Mouse (Mus musculus): Measurements from ENCODE around the gene Ly6g5b. TPM values are rescaled to one million over a fixed set of nuclear protein-coding genes. Genes with fewer than 3 reads are reported as not detected.
A peak's percentile ranks its signal among the peaks of the same experiment; 100 is the strongest.

Ly6g5b gene
- polyA plus RNA-seq, 1 experiment from 2014 or later, result 0.45 TPM

- no peak for DNase-seq (ENCODE audit: low spot score)
- peaks cover 6% of the 10 kb centered on the region; the same call in 1 of the 2 replicates for H3K4me1 ChIP-seq (ENCODE audit: control insufficient read depth, insufficient read depth, low read length)
- H3K4me2 ChIP-seq (ENCODE audit: low read depth), result no peak overlapping the region
- no peaks in the 10 kb centered on the region for H3K27me3 ChIP-seq (ENCODE audit: control insufficient read depth, insufficient read depth, low read length)
- WGBS, result 92% methylated on average over 15 of the region's 15 CpGs
- no peak for ATAC-seq (ENCODE audit: insufficient read depth, low FRiP score, low TSS enrichment)
- H3K27ac ChIP-seq (ENCODE audit: low read depth, low read length), result no peak overlapping the region
- no peak overlapping the region for H3K4me3 ChIP-seq (ENCODE audit: low read depth, low read length)
- peaks cover 13% of the 10 kb centered on the region for H3K36me3 ChIP-seq (ENCODE audit: control insufficient read depth, insufficient read depth, low read length)
- no peaks in the 10 kb centered on the region for H3K9me3 ChIP-seq (ENCODE audit: control insufficient read depth, low read length)
- H3K9ac ChIP-seq (ENCODE audit: low read length), result no peak overlapping the region
Observed at GRCm38 (mm10) chr17:35094475-35095365, 20.5 kb downstream of the Ly6g5b start.

GRCm38 (mm10) chr17:35092403-35093198 is 22.6 kb downstream of the Ly6g5b start:
- H3K36me3 ChIP-seq (ENCODE audit: control insufficient read depth, insufficient read depth, low read length), result peaks cover 11% of the 10 kb centered on the region
- DNase-seq (ENCODE audit: low spot score) (no peak), ATAC-seq (ENCODE audit: insufficient read depth, low FRiP score, low TSS enrichment) (no peak)
- H3K9me3 ChIP-seq (ENCODE audit: control insufficient read depth, low read length), result no peaks in the 10 kb centered on the region
- no peak overlapping the region for H3K4me2 ChIP-seq (ENCODE audit: low read depth)
- H3K4me1 ChIP-seq (ENCODE audit: control insufficient read depth, insufficient read depth, low read length), result peaks cover 6% of the 10 kb centered on the region; the same call in 1 of the 2 replicates
- 91% methylated on average over 14 of the region's 14 CpGs for WGBS
- no peak overlapping the region for H3K4me3 ChIP-seq (ENCODE audit: low read depth, low read length)
- no peak overlapping the region for H3K9ac ChIP-seq (ENCODE audit: low read length)
- H3K27me3 ChIP-seq (ENCODE audit: control insufficient read depth, insufficient read depth, low read length), result no peaks in the 10 kb centered on the region
- H3K27ac ChIP-seq (ENCODE audit: low read depth, low read length), result no peak overlapping the region

GRCm38 (mm10) chr17:35090166-35090932 is 24.9 kb downstream of the Ly6g5b start:
- no peaks in the 10 kb centered on the region for H3K27me3 ChIP-seq (ENCODE audit: control insufficient read depth, insufficient read depth, low read length)
- ATAC-seq (ENCODE audit: insufficient read depth, low FRiP score, low TSS enrichment) (no peak), DNase-seq (ENCODE audit: low spot score) (no peak)
- H3K4me2 ChIP-seq (ENCODE audit: low read depth), result peak overlapping the region; percentile 66; the same call in 1 of the 2 replicates
- H3K9ac ChIP-seq (ENCODE audit: low read length), result 0 out of 2 replicates have a peak overlapping the region, but pooled peaks have one; percentile 3
- H3K9me3 ChIP-seq (ENCODE audit: control insufficient read depth, low read length), result no peaks in the 10 kb centered on the region
- peaks cover 5% of the 10 kb centered on the region for H3K36me3 ChIP-seq (ENCODE audit: control insufficient read depth, insufficient read depth, low read length)
- H3K27ac ChIP-seq (ENCODE audit: low read depth, low read length), result no peak overlapping the region
- peak overlapping the region; percentile 60; the same call in 1 of the 2 replicates for H3K4me3 ChIP-seq (ENCODE audit: low read depth, low read length)
- 79% methylated on average over 8 of the region's 8 CpGs for WGBS
- peaks cover 6% of the 10 kb centered on the region; the same call in 1 of the 2 replicates for H3K4me1 ChIP-seq (ENCODE audit: control insufficient read depth, insufficient read depth, low read length)

- peak within 1 kb of the TSS; percentile 60 for H3K4me3 ChIP-seq (ENCODE audit: low read depth, low read length)
- ATAC-seq (ENCODE audit: insufficient read depth, low FRiP score, low TSS enrichment) (peak; percentile 98), DNase-seq (ENCODE audit: low spot score) (peak; percentile 97)
- peaks cover 3% of the 10 kb centered on the region; the same call in 1 of the 2 replicates for H3K36me3 ChIP-seq (ENCODE audit: control insufficient read depth, insufficient read depth, low read length)
- WGBS, result 3% methylated on average over 67 of the region's 67 CpGs
- H3K4me2 ChIP-seq (ENCODE audit: low read depth), result peak within 1 kb of the TSS; percentile 66
- H3K9ac ChIP-seq (ENCODE audit: low read length), result peak within 1 kb of the TSS; percentile 93
- no peaks in the 10 kb centered on the region for H3K9me3 ChIP-seq (ENCODE audit: control insufficient read depth, low read length)
- no peaks in the 10 kb centered on the region for H3K27me3 ChIP-seq (ENCODE audit: control insufficient read depth, insufficient read depth, low read length)
- H3K27ac ChIP-seq (ENCODE audit: low read depth, low read length), result peak within 1 kb of the TSS; percentile 94
- peaks cover 6% of the 10 kb centered on the region; the same call in 1 of the 2 replicates for H3K4me1 ChIP-seq (ENCODE audit: control insufficient read depth, insufficient read depth, low read length)
Observed at GRCm38 (mm10) chr17:35088825-35089644, 26.2 kb downstream of the Ly6g5b start, which contains the start of gene Abhd16a. TSS of gene Abhd16a (plus strand) at chr17:35089263.

- WGBS, result 50% methylated on average over 2 of the region's 2 CpGs
- no peak for DNase-seq (ENCODE audit: low spot score)
- H3K4me1 ChIP-seq (ENCODE audit: control insufficient read depth, insufficient read depth, low read length), result peaks cover 6% of the 10 kb centered on the region; the same call in 1 of the 2 replicates
- H3K4me3 ChIP-seq (ENCODE audit: low read depth, low read length), result no peak overlapping the region
- H3K27ac ChIP-seq (ENCODE audit: low read depth, low read length), result no peak overlapping the region
- H3K27me3 ChIP-seq (ENCODE audit: control insufficient read depth, insufficient read depth, low read length), result no peaks in the 10 kb centered on the region
- no peaks in the 10 kb centered on the region for H3K9me3 ChIP-seq (ENCODE audit: control insufficient read depth, low read length)
- H3K36me3 ChIP-seq (ENCODE audit: control insufficient read depth, insufficient read depth, low read length), result peaks cover 3% of the 10 kb centered on the region; the same call in 1 of the 2 replicates
- ATAC-seq (ENCODE audit: insufficient read depth, low FRiP score, low TSS enrichment), result no peak
- no peak overlapping the region for H3K4me2 ChIP-seq (ENCODE audit: low read depth)
- no peak overlapping the region for H3K9ac ChIP-seq (ENCODE audit: low read length)
Observed at GRCm38 (mm10) chr17:35088151-35088550, 27.1 kb downstream of the Ly6g5b start.

- ATAC-seq (ENCODE audit: insufficient read depth, low FRiP score, low TSS enrichment), result no peak
- no peak for DNase-seq (ENCODE audit: low spot score)
- Histone ChIP-seq H3K4me3 (ENCODE audit: low read depth, low read length) (no peak within 1 kb of the TSS), H3K27ac (ENCODE audit: low read depth, low read length) (no peak within 1 kb of the TSS), H3K27me3 (ENCODE audit: control insufficient read depth, insufficient read depth, low read length) (no peaks in the 10 kb centered on the region), H3K36me3 (ENCODE audit: control insufficient read depth, insufficient read depth, low read length) (no peaks in the 10 kb centered on the region), H3K4me1 (ENCODE audit: control insufficient read depth, insufficient read depth, low read length) (peaks cover 5% of the 10 kb centered on the region; the same call in 1 of the 2 replicates), H3K9me3 (ENCODE audit: control insufficient read depth, low read length) (no peaks in the 10 kb centered on the region), H3K9ac (ENCODE audit: low read length) (no peak within 1 kb of the TSS), H3K4me2 (ENCODE audit: low read depth) (no peak within 1 kb of the TSS)
- WGBS, result 84% methylated on average over 7 of the region's 7 CpGs
Observed at GRCm38 (mm10) chr17:35085208-35085865, 29.9 kb downstream of the Ly6g5b start, which contains the start of gene Ly6g6f. TSS of gene Ly6g6f (minus strand) at chr17:35085610.

GRCm38 (mm10) chr17:35083929-35084497 is 31.2 kb downstream of the Ly6g5b start:
- WGBS, result 79% methylated on average over 3 of the region's 3 CpGs
- Histone ChIP-seq H3K4me3 (ENCODE audit: low read depth, low read length) (no peak overlapping the region), H3K36me3 (ENCODE audit: control insufficient read depth, insufficient read depth, low read length) (no peaks in the 10 kb centered on the region), H3K4me2 (ENCODE audit: low read depth) (no peak overlapping the region), H3K9ac (ENCODE audit: low read length) (no peak overlapping the region), H3K9me3 (ENCODE audit: control insufficient read depth, low read length) (no peaks in the 10 kb centered on the region), H3K27ac (ENCODE audit: low read depth, low read length) (no peak overlapping the region), H3K4me1 (ENCODE audit: control insufficient read depth, insufficient read depth, low read length) (no peaks in the 10 kb centered on the region), H3K27me3 (ENCODE audit: control insufficient read depth, insufficient read depth, low read length) (no peaks in the 10 kb centered on the region)
- DNase-seq (ENCODE audit: low spot score) (no peak), ATAC-seq (ENCODE audit: insufficient read depth, low FRiP score, low TSS enrichment) (no peak)
